Mouse (Mus musculus) midbrain, embryonic 14.5 days (tissue): ENCODE measurements around the gene Zcchc8. TPM values are rescaled to one million over a fixed set of nuclear protein-coding genes. Genes with fewer than 3 reads are reported as not detected.
"Not testable (repeated sequence)": the region's sequence is repeated elsewhere in the genome, so short reads cannot be mapped to it uniquely, and the experiment has no call there.

Experiments
- ATAC-seq: fragments of 200-750 bp; cut with Nextera tagmentation; 2 replicates; pipeline ENCODE4 v1.8.0; 2017; ENCODE audit warnings: moderate number of reproducible peaks, moderate library complexity; ENCODE audit not compliant: low FRiP score, low TSS enrichment
- DNase-seq: peaks from one replicate; pipeline ENCODE4 v3.0.0-alpha.2; 2015
- H3K27ac ChIP-seq: fragments of 300-500 bp; sonication (generic); replicated peaks from 2 replicates; pipeline ENCODE4 v1.5.1; 2014; ENCODE audit warnings: mild to moderate bottlenecking, low read depth, low read length, moderate library complexity
- H3K27me3 ChIP-seq: fragments of 300-500 bp; sonication (generic); 2 replicates; pipeline ENCODE4 v1.6.1; 2014; ENCODE audit warnings: low read length, control low read depth, mixed read lengths; ENCODE audit not compliant: control insufficient read depth, insufficient read depth
- H3K36me3 ChIP-seq: fragments of 300-500 bp; sonication (generic); 2 replicates; pipeline ENCODE4 v1.6.1; 2014; ENCODE audit warnings: low read length, control low read depth; ENCODE audit not compliant: control insufficient read depth, insufficient read depth
- H3K4me1 ChIP-seq: fragments of 300-500 bp; sonication (generic); 2 replicates; pipeline ENCODE4 v1.6.1; 2014; ENCODE audit warnings: mild to moderate bottlenecking, antibody characterized with exemption, low read length, control low read depth; ENCODE audit not compliant: control insufficient read depth, insufficient read depth
- H3K4me2 ChIP-seq: fragments of 300-500 bp; sonication (generic); 2 replicates; pipeline ENCODE4 v1.6.1; 2014; ENCODE audit warnings: mild to moderate bottlenecking, low read length, moderate library complexity
- H3K4me3 ChIP-seq: fragments of 300-500 bp; sonication (generic); replicated peaks from 2 replicates; pipeline ENCODE4 v1.5.1; 2014; ENCODE audit warnings: low read depth, low read length
- H3K9ac ChIP-seq: fragments of 300-500 bp; sonication (generic); replicated peaks from 2 replicates; pipeline ENCODE4 v1.6.1; 2014; ENCODE audit warnings: mild to moderate bottlenecking, low read length, moderate library complexity
- H3K9me3 ChIP-seq: fragments of 300-500 bp; sonication (generic); 2 replicates; pipeline ENCODE4 v1.6.1; 2016; ENCODE audit warnings: low read length, control low read depth, mixed read lengths; ENCODE audit not compliant: control insufficient read depth
- WGBS: fragments of 180-500 bp; shearing (Covaris S2); extraction: QIAGEN DNeasy Blood & Tissue Kit; methylation state at CpG from one replicate; pipeline ENCODE4 v1.1.7; 2014; 5-methylcytosine and 5-hydroxymethylcytosine counted together
- polyA plus RNA-seq: library from polyadenylated mRNA; unstranded; fragments of >200 nt; fragmentation: Nextera tagmentation; extraction: Ambion mirVana; gene quantifications from 2 replicates; pipeline ENCODE4 v1.2.1, GENCODE M21; 2014

Gene Zcchc8
- polyA plus RNA-seq, 1 experiment from 2014 or later, result 80.0 TPM

DNA sequence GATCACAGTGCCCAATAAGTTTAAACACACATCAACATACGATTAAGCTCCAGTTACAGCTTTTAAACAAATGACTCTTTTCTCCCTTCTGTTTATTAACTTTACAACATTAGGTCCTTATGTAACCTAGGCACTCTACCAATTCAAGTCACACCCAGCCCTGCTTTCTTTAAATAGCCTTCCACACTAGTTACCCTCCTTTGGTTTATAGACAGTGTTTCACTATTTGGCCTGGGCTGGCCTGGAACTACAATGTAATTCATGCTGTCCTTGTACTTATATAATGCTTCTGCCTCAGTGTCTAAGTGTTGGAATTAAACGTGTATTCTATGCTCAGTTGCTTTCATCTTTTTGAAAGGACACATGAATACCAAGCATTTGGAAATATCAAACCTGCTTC lies 23.5 kb upstream of the Zcchc8 start:
- no peak for DNase-seq
- H3K9me3 ChIP-seq, result no peaks in the 10 kb centered on the region
- no peak overlapping the region for H3K9ac ChIP-seq
- H3K27ac ChIP-seq, result no peak overlapping the region
- H3K4me1 ChIP-seq, result peaks cover 25% of the 10 kb centered on the region
- H3K4me3 ChIP-seq, result no peak overlapping the region
- WGBS, result 85% methylated on average over 2 of the region's 2 CpGs
- H3K27me3 ChIP-seq, result no peaks in the 10 kb centered on the region
- no peak for ATAC-seq
- H3K4me2 ChIP-seq, result no peak overlapping the region
- H3K36me3 ChIP-seq, result peaks cover 53% of the 10 kb centered on the region

DNA sequence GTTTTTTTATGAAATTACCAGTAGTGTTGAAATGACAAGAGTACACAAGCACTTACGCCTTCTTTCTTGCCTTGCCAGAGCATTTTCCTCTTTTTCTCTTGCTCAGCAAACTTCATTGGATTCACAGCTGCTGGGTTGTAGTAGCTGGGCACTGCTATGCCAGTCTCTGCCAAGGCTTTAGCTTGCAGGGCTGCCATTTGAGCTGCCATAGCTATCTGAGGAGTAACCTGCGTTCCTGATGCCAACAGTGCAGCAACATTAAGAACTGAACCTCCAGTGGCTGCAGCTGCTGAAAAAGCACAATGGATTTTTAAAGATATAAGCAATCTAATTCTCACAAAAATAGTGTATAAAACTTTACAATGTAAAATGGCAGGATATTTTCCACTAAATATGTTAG lies 10.1 kb upstream of the Zcchc8 start:
- Histone ChIP-seq H3K27ac (no peak overlapping the region), H3K27me3 (no peaks in the 10 kb centered on the region), H3K9ac (no peak overlapping the region), H3K4me2 (no peak overlapping the region), H3K9me3 (no peaks in the 10 kb centered on the region), H3K36me3 (peaks cover 85% of the 10 kb centered on the region), H3K4me1 (no peaks in the 10 kb centered on the region), H3K4me3 (no peak overlapping the region)
- 95% methylated on average over 2 of the region's 2 CpGs for WGBS
- no peak for DNase-seq
- ATAC-seq, result no peak

DNA sequence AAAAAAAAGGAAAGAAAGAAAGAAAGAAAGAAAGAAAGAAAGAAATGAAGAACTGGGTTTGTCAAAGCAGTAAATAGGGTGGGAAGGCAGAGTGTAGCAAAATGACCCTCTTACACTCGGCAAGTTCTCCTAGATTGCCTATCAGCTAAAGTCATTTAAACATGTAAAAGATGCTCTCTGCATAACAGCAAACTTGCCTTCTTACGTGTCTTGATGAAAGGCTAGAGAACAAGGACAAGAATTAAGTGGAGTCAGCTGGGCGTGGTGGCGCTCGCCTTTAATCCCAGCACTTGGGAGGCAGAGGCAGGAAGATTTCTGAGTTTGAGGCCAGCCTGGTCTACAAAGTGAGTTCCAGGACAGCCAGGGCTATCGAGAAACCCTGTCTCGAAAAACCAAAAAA lies 2.9 kb upstream of the Zcchc8 start:
- H3K9ac ChIP-seq, ATAC-seq, H3K4me2 ChIP-seq, H3K27me3 ChIP-seq, DNase-seq, H3K4me3 ChIP-seq, H3K27ac ChIP-seq, H3K9me3 ChIP-seq: not testable (repeated sequence)
- Histone ChIP-seq H3K4me1 (peaks cover 11% of the 10 kb centered on the region), H3K36me3 (peaks cover 19% of the 10 kb centered on the region)
- WGBS, result 90% methylated on average over 7 of the region's 7 CpGs

DNA sequence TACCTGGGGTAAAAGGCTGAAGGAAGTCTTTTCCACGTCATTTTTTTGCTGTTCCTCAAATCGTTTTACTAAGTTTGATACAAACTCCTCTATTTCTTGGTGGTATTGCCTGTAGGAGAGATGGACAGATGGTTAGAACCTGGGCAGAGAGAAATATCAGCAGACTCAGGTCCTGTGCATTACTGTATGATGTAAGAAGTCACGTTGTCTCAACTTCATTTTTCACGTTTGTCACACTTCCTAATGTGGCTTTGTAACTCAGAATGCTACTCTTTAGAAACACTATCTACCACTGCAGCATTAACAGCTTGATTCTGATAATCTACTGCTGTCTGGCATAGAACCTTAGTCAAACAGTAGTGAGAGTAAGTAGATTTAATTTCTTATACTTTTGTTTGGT lies 6.3 kb downstream of the Zcchc8 start:
- Histone ChIP-seq H3K27me3 (no peaks in the 10 kb centered on the region), H3K36me3 (peaks cover 74% of the 10 kb centered on the region)
- WGBS, result 89% methylated on average over 4 of the region's 4 CpGs

DNA sequence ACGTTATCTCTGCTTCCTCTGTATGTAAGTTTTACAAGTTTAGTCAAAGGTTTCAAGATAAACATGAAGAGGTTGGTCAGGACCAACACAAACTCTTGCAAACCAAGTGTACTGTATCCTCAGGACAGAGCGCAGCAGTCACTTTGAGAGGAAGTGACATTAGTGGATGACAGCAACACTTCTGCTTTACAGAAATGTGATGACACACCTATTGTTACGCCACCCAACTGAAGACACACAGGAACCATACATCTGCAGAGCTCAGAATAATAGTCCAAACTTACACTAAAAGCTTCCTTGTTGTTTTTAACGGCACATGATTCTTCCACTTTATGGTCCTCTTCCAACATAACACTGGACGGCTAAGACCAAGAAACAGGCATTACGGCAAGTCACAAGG lies 7.1 kb downstream of the Zcchc8 start:
- DNase-seq, result no peak
- WGBS, result 97% methylated on average over 6 of the region's 6 CpGs
- no peak overlapping the region for H3K27ac ChIP-seq
- no peak overlapping the region for H3K9ac ChIP-seq
- peaks cover 4% of the 10 kb centered on the region for H3K4me1 ChIP-seq
- no peaks in the 10 kb centered on the region for H3K27me3 ChIP-seq
- H3K36me3 ChIP-seq, result peaks cover 82% of the 10 kb centered on the region
- no peaks in the 10 kb centered on the region for H3K9me3 ChIP-seq
- no peak for ATAC-seq
- no peak overlapping the region for H3K4me2 ChIP-seq
- no peak overlapping the region for H3K4me3 ChIP-seq

More for the DNA sequence above, 6.3 kb downstream of the Zcchc8 start:
- Histone ChIP-seq H3K4me2 (no peak overlapping the region), H3K4me1 (peaks cover 12% of the 10 kb centered on the region), H3K9ac (no peak overlapping the region), H3K4me3 (no peak overlapping the region), H3K27ac (no peak overlapping the region), H3K9me3 (no peaks in the 10 kb centered on the region)
- DNase-seq, result no peak
- ATAC-seq, result no peak

DNA sequence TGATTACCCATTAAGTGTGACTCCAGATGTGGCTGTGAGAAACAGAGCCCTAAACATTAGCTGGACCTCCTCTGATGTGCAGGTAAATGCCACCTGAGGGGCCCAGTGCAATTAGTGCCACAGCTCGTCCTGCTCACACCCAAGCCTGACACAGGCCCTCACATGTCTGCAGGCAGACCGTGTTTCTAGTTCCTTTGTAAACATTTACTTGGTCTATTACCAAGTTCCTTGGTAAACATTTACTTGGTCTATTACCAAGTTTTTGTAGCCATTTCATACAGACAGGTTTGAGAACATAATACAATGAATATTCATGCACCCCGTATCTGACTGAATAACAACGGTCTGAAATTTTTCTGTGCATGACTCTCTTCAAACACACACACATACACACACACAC lies 11.3 kb downstream of the Zcchc8 start:
- no peak overlapping the region for H3K4me2 ChIP-seq
- no peaks in the 10 kb centered on the region for H3K9me3 ChIP-seq
- no peaks in the 10 kb centered on the region for H3K4me1 ChIP-seq
- H3K27ac ChIP-seq, result no peak overlapping the region
- no peak overlapping the region for H3K9ac ChIP-seq
- DNase-seq, result no peak
- no peaks in the 10 kb centered on the region for H3K27me3 ChIP-seq
- no peak overlapping the region for H3K4me3 ChIP-seq
- no peak for ATAC-seq
- peaks cover 96% of the 10 kb centered on the region for H3K36me3 ChIP-seq
- 95% methylated on average over 4 of the region's 4 CpGs for WGBS

DNA sequence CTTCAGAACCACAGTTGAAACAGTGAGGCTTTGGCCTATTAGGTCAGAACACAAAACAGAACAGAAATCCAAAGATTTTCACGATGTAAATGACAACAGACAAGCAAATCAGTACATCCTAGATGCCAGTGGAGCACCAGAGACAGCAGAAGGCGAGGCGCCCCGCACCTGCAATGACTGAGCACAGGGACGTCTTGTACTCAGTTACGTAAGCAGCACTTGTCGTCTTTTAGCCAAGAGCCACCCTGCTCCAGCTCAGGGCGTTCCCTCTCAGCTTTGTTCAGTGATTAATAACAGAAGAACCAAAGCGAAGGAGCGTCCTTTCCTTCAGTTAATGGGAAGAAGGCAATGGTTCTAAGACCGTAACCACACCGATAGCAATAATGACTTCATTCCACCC lies 12.3 kb downstream of the Zcchc8 start:
- ATAC-seq (no peak), DNase-seq (no peak)
- no peak overlapping the region for H3K9ac ChIP-seq
- 95% methylated on average over 12 of the region's 12 CpGs for WGBS
- H3K27me3 ChIP-seq, result no peaks in the 10 kb centered on the region
- peaks cover 94% of the 10 kb centered on the region for H3K36me3 ChIP-seq
- H3K9me3 ChIP-seq, result no peaks in the 10 kb centered on the region
- no peak overlapping the region for H3K4me2 ChIP-seq
- no peaks in the 10 kb centered on the region for H3K4me1 ChIP-seq
- H3K27ac ChIP-seq, result no peak overlapping the region
- H3K4me3 ChIP-seq, result no peak overlapping the region

DNA sequence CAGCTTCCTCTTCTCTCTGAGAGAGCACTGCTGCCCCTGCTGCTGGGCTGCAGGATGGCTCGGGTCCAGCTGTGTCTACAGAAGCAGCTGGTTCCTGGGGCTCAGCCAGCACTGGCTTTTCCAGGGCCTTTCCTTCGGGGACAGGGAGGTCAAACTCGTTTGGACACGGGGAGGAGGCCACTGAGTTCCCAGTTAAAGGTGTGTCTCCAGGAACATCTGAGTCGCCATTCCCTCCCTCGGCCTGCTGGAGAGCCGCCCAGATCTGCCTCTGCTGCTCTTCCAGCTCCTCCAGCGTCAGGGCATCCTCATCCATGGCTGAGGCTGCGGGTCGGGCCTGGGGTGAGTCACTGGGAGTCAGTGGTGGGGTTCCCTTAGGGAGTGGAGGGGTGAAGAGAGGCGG lies 20.3 kb downstream of the Zcchc8 start:
- H3K36me3 ChIP-seq, result peaks cover 82% of the 10 kb centered on the region
- no peaks in the 10 kb centered on the region for H3K4me1 ChIP-seq
- no peak overlapping the region for H3K4me2 ChIP-seq
- H3K27me3 ChIP-seq, result no peaks in the 10 kb centered on the region
- WGBS, result 81% methylated on average over 11 of the region's 11 CpGs
- no peak overlapping the region for H3K9ac ChIP-seq
- no peak overlapping the region for H3K4me3 ChIP-seq
- ATAC-seq (no peak), DNase-seq (peak; percentile 31)
- no peak overlapping the region for H3K27ac ChIP-seq
- H3K9me3 ChIP-seq, result no peaks in the 10 kb centered on the region

DNA sequence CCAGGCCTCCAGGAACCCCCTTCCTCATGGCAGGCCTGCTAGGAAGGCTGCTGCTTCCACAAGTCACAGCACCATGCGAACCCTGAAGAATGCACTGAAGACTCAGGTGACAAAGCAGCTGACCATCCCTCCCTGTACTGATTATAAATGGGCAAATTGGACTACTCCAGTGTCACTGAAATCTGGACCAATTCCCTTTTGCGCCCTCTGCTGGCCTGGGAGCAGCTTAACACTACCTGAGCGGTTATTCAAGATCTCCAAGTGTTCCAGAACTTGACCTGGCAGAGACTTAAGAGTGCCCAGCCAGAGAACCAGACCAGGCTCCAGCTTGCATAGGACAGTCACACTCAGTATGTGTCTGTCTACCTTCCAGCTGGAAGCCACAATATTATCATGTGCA lies 21.7 kb downstream of the Zcchc8 start:
- Histone ChIP-seq H3K9me3 (no peaks in the 10 kb centered on the region), H3K9ac (no peak overlapping the region), H3K4me3 (no peak overlapping the region), H3K27ac (no peak overlapping the region), H3K27me3 (no peaks in the 10 kb centered on the region), H3K36me3 (peaks cover 70% of the 10 kb centered on the region), H3K4me1 (no peaks in the 10 kb centered on the region), H3K4me2 (no peak overlapping the region)
- DNase-seq (peak; percentile 90), ATAC-seq (no peak)
- WGBS, result 29% methylated on average over 3 of the region's 3 CpGs
